Mouse (Mus musculus) G1E (cell line): ENCODE measurements around the gene Ldlr.

Experiments used
- CTCF ChIP-seq: IDR thresholded peaks from 2 replicates; pipeline ENCODE4 v1.5.1; 2012; ENCODE audit warnings: low read depth, low read length, inconsistent platforms, mixed read lengths
- GATA1 ChIP-seq: IDR thresholded peaks from 2 replicates; pipeline ENCODE4 v1.6.1; 2012; ENCODE audit warnings: borderline replicate concordance, low read length, inconsistent platforms, mixed read lengths
- POLR2AphosphoS5 ChIP-seq: IDR thresholded peaks from 2 replicates; pipeline ENCODE4 v1.6.1; 2012; ENCODE audit warnings: low read depth, low read length, inconsistent platforms; ENCODE audit not compliant: insufficient replicate concordance

- TF ChIP-seq CTCF (no peak), GATA1 (no peak), POLR2AphosphoS5 (no peak)
Observed at GRCm38 (mm10) chr9:21721036-21721435, 2.2 kb upstream of the Ldlr start.
